Mouse (Mus musculus) lung, postnatal 4 days (tissue): ENCODE measurements around the gene Pde4d.
A peak's percentile ranks its signal among the peaks of the same experiment; 100 is the strongest.

Experiments used
- DNase-seq, 2 experiments: peaks; one replicate each; pipeline ENCODE4 v3.0.0; 2021

Gene Pde4d

GRCm38 (mm10) chr13:109680229-109680628, 1230.5 kb downstream of the Pde4d start:
- DNase-seq, result no peak

- DNase-seq, result no peak
Observed at GRCm38 (mm10) chr13:109681699-109682293, 1232.0 kb downstream of the Pde4d start.

- no peak for DNase-seq
Observed at GRCm38 (mm10) chr13:109683001-109683400, 1233.3 kb downstream of the Pde4d start.

GRCm38 (mm10) chr13:109684985-109685295, 1235.2 kb downstream of the Pde4d start:
- no peak for DNase-seq

GRCm38 (mm10) chr13:109685296-109686115, 1235.8 kb downstream of the Pde4d start:
- peak; percentile 53 to 55 for DNase-seq

GRCm38 (mm10) chr13:109686116-109686876, 1236.5 kb downstream of the Pde4d start:
- no peak for DNase-seq

- DNase-seq, result no peak
Observed at GRCm38 (mm10) chr13:109686906-109687305, 1237.2 kb downstream of the Pde4d start.

- DNase-seq, result no peak
Observed at GRCm38 (mm10) chr13:109688195-109688594, 1238.4 kb downstream of the Pde4d start.

- no peak for DNase-seq
Observed at GRCm38 (mm10) chr13:109689176-109689575, 1239.4 kb downstream of the Pde4d start.

- no peak for DNase-seq
Observed at GRCm38 (mm10) chr13:109690558-109690957, 1240.8 kb downstream of the Pde4d start.

- no peak for DNase-seq
Observed at GRCm38 (mm10) chr13:109692851-109693250, 1243.1 kb downstream of the Pde4d start.

GRCm38 (mm10) chr13:109693769-109694168, 1244.0 kb downstream of the Pde4d start:
- DNase-seq, result no peak

GRCm38 (mm10) chr13:109694293-109694692, 1244.5 kb downstream of the Pde4d start:
- no peak for DNase-seq

GRCm38 (mm10) chr13:109695098-109695497, 1245.3 kb downstream of the Pde4d start:
- DNase-seq, result no peak

- DNase-seq, result no peak
Observed at GRCm38 (mm10) chr13:109706141-109706540, 1256.4 kb downstream of the Pde4d start.

- no peak for DNase-seq
Observed at GRCm38 (mm10) chr13:109706579-109706978, 1256.8 kb downstream of the Pde4d start.

- no peak for DNase-seq
Observed at GRCm38 (mm10) chr13:109707154-109707553, 1257.4 kb downstream of the Pde4d start.

GRCm38 (mm10) chr13:109708326-109708725, 1258.6 kb downstream of the Pde4d start:
- DNase-seq, result no peak

- DNase-seq, result no peak
Observed at GRCm38 (mm10) chr13:109714581-109714980, 1264.8 kb downstream of the Pde4d start.

GRCm38 (mm10) chr13:109715321-109715720, 1265.6 kb downstream of the Pde4d start:
- no peak for DNase-seq

- no peak for DNase-seq
Observed at GRCm38 (mm10) chr13:109720127-109720713, 1270.5 kb downstream of the Pde4d start.

GRCm38 (mm10) chr13:109722237-109723119, 1272.7 kb downstream of the Pde4d start:
- DNase-seq, result no peak
